Mouse (Mus musculus): ENCODE measurements at regions not wholly inside any gene's neighbourhood (a gene's known extent, or its start where the extent isn't known, plus 50 kb on each side); places are given as distances from the start of the nearest gene placed in this dataset.

DNA sequence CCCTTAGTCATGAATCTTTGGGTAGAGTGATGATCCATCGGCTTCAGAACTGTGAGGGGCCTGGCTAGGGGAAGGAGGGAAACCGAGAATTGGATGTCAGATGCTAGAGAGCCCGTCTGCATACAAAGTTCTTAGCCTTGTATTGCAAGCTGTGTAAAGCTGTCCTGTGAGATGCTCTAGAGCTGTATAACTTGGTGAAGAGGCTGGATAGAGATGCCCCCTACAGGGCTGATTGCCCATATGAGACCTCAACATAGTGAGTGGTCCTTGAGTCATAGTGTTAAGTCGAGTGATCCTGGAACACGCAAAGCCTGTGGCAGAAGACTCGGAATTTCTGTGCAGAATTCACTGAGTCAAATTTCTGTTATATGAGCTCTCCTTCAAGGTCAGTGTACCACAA lies 334.8 kb downstream of the Mycn start:
- H3K9ac ChIP-seq (replicated peaks; ENCODE audit: low read depth, low read length) = no peak overlapping the region
- no peak overlapping the region for H3K27ac ChIP-seq (ENCODE audit: low read length)
- no peak overlapping the region for H3K4me2 ChIP-seq (replicated peaks; ENCODE audit: low read depth, low read length)
- ATAC-seq (ENCODE audit: insufficient number of reproducible peaks, insufficient read depth, low FRiP score, low read depth) = no peak
- no peak overlapping the region for H3K4me3 ChIP-seq (ENCODE audit: low read depth, low read length)
- no peaks in the 10 kb centered on the region for H3K36me3 ChIP-seq (ENCODE audit: control insufficient read depth, insufficient read depth, low read length)
- H3K9me3 ChIP-seq (ENCODE audit: control insufficient read depth, low read depth, low read length) = no peaks in the 10 kb centered on the region
- H3K27me3 ChIP-seq (ENCODE audit: control insufficient read depth, insufficient read depth, low read length) = no peaks in the 10 kb centered on the region
- no peaks in the 10 kb centered on the region for H3K4me1 ChIP-seq (ENCODE audit: control insufficient read depth, insufficient read depth, low read length)
- 88% methylated on average over 6 of the region's 6 CpGs for WGBS

- no peak overlapping the region for H3K9ac ChIP-seq (replicated peaks; ENCODE audit: low read depth, low read length)
- H3K9me3 ChIP-seq (ENCODE audit: control insufficient read depth, low read depth, low read length) = no peaks in the 10 kb centered on the region
- H3K27ac ChIP-seq (ENCODE audit: low read length) = no peak overlapping the region
- 95% methylated on average over 3 of the region's 3 CpGs for WGBS
- H3K27me3 ChIP-seq (ENCODE audit: control insufficient read depth, insufficient read depth, low read length) = no peaks in the 10 kb centered on the region
- H3K4me2 ChIP-seq (replicated peaks; ENCODE audit: low read depth, low read length) = no peak overlapping the region
- no peak for ATAC-seq (ENCODE audit: insufficient number of reproducible peaks, insufficient read depth, low FRiP score, low read depth)
- H3K36me3 ChIP-seq (ENCODE audit: control insufficient read depth, insufficient read depth, low read length) = no peaks in the 10 kb centered on the region
- no peaks in the 10 kb centered on the region for H3K4me1 ChIP-seq (ENCODE audit: control insufficient read depth, insufficient read depth, low read length)
- no peak overlapping the region for H3K4me3 ChIP-seq (ENCODE audit: low read depth, low read length)
Measured at GRCm38 (mm10) chr12:12605495-12605894, 336.2 kb downstream of the Mycn start.

- Histone ChIP-seq H3K9me3 (ENCODE audit: control insufficient read depth, low read depth, low read length) (no peaks in the 10 kb centered on the region), H3K4me3 (ENCODE audit: low read depth, low read length) (no peak overlapping the region), H3K36me3 (ENCODE audit: control insufficient read depth, insufficient read depth, low read length) (no peaks in the 10 kb centered on the region), H3K4me1 (ENCODE audit: control insufficient read depth, insufficient read depth, low read length) (no peaks in the 10 kb centered on the region), H3K9ac (replicated peaks; ENCODE audit: low read depth, low read length) (no peak overlapping the region), H3K4me2 (replicated peaks; ENCODE audit: low read depth, low read length) (no peak overlapping the region), H3K27ac (ENCODE audit: low read length) (no peak overlapping the region), H3K27me3 (ENCODE audit: control insufficient read depth, insufficient read depth, low read length) (no peaks in the 10 kb centered on the region)
- ATAC-seq (ENCODE audit: insufficient number of reproducible peaks, insufficient read depth, low FRiP score, low read depth) = peak; percentile 37; the same call in 1 of the 2 replicates
- 22% methylated on average over 2 of the region's 2 CpGs for WGBS
Measured at GRCm38 (mm10) chr12:12601362-12601761, 339.4 kb downstream of the Fam49a start.

- Histone ChIP-seq H3K9me3 (ENCODE audit: control insufficient read depth, low read depth, low read length) (no peaks in the 10 kb centered on the region), H3K27me3 (ENCODE audit: control insufficient read depth, insufficient read depth, low read length) (no peaks in the 10 kb centered on the region), H3K4me2 (replicated peaks; ENCODE audit: low read depth, low read length) (no peak overlapping the region), H3K36me3 (ENCODE audit: control insufficient read depth, insufficient read depth, low read length) (no peaks in the 10 kb centered on the region), H3K27ac (ENCODE audit: low read length) (no peak overlapping the region), H3K9ac (replicated peaks; ENCODE audit: low read depth, low read length) (no peak overlapping the region), H3K4me1 (ENCODE audit: control insufficient read depth, insufficient read depth, low read length) (no peaks in the 10 kb centered on the region), H3K4me3 (ENCODE audit: low read depth, low read length) (no peak overlapping the region)
- ATAC-seq (ENCODE audit: insufficient number of reproducible peaks, insufficient read depth, low FRiP score, low read depth) = no peak
- WGBS = 92% methylated on average over 3 of the region's 3 CpGs
Measured at GRCm38 (mm10) chr12:12595399-12595798, 333.5 kb downstream of the Fam49a start.

GRCm38 (mm10) chr12:12594567-12594966 lies 332.6 kb downstream of the Fam49a start:
- no peak for ATAC-seq (ENCODE audit: insufficient number of reproducible peaks, insufficient read depth, low FRiP score, low read depth)
- Histone ChIP-seq H3K4me2 (replicated peaks; ENCODE audit: low read depth, low read length) (no peak overlapping the region), H3K27me3 (ENCODE audit: control insufficient read depth, insufficient read depth, low read length) (no peaks in the 10 kb centered on the region), H3K9me3 (ENCODE audit: control insufficient read depth, low read depth, low read length) (no peaks in the 10 kb centered on the region), H3K4me3 (ENCODE audit: low read depth, low read length) (no peak overlapping the region), H3K9ac (replicated peaks; ENCODE audit: low read depth, low read length) (no peak overlapping the region), H3K4me1 (ENCODE audit: control insufficient read depth, insufficient read depth, low read length) (no peaks in the 10 kb centered on the region), H3K27ac (ENCODE audit: low read length) (no peak overlapping the region), H3K36me3 (ENCODE audit: control insufficient read depth, insufficient read depth, low read length) (no peaks in the 10 kb centered on the region)
- WGBS = 87% methylated on average over 3 of the region's 3 CpGs

DNA sequence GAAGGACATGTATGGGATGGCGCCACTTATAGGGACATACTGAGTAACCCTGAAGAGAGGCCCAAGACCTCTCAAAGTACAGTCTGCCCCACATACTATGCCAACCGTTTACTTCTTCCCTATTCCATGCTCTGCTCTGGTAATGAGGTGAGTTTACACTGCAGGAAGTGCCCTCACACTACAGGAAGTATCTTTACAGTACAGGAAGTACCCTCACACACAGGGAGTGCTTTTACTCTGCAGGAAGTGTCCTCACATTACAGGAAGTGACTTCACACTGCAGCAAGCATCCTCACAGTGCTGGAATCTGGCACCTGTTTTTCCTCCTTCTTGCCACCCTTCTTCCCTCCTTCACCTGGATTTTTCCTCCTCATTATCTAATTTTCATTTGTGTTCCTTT lies 331.4 kb downstream of the Fam49a start:
- H3K27ac ChIP-seq (ENCODE audit: low read length) = no peak overlapping the region
- 85% methylated on average over 2 of the region's 2 CpGs for WGBS
- H3K4me2 ChIP-seq (replicated peaks; ENCODE audit: low read depth, low read length) = no peak overlapping the region
- no peak for ATAC-seq (ENCODE audit: insufficient number of reproducible peaks, insufficient read depth, low FRiP score, low read depth)
- no peaks in the 10 kb centered on the region for H3K9me3 ChIP-seq (ENCODE audit: control insufficient read depth, low read depth, low read length)
- no peaks in the 10 kb centered on the region for H3K36me3 ChIP-seq (ENCODE audit: control insufficient read depth, insufficient read depth, low read length)
- H3K9ac ChIP-seq (replicated peaks; ENCODE audit: low read depth, low read length) = no peak overlapping the region
- no peak overlapping the region for H3K4me3 ChIP-seq (ENCODE audit: low read depth, low read length)
- no peaks in the 10 kb centered on the region for H3K4me1 ChIP-seq (ENCODE audit: control insufficient read depth, insufficient read depth, low read length)
- no peaks in the 10 kb centered on the region for H3K27me3 ChIP-seq (ENCODE audit: control insufficient read depth, insufficient read depth, low read length)

GRCm38 (mm10) chr12:12590753-12591291 lies 328.9 kb downstream of the Fam49a start:
- no peak overlapping the region for H3K4me3 ChIP-seq (ENCODE audit: low read depth, low read length)
- no peaks in the 10 kb centered on the region for H3K36me3 ChIP-seq (ENCODE audit: control insufficient read depth, insufficient read depth, low read length)
- WGBS = 69% methylated on average over 8 of the region's 8 CpGs
- no peak overlapping the region for H3K9ac ChIP-seq (replicated peaks; ENCODE audit: low read depth, low read length)
- no peak for ATAC-seq (ENCODE audit: insufficient number of reproducible peaks, insufficient read depth, low FRiP score, low read depth)
- no peak overlapping the region for H3K4me2 ChIP-seq (replicated peaks; ENCODE audit: low read depth, low read length)
- H3K27me3 ChIP-seq (ENCODE audit: control insufficient read depth, insufficient read depth, low read length) = no peaks in the 10 kb centered on the region
- no peak overlapping the region for H3K27ac ChIP-seq (ENCODE audit: low read length)
- no peaks in the 10 kb centered on the region for H3K9me3 ChIP-seq (ENCODE audit: control insufficient read depth, low read depth, low read length)
- H3K4me1 ChIP-seq (ENCODE audit: control insufficient read depth, insufficient read depth, low read length) = no peaks in the 10 kb centered on the region

GRCm38 (mm10) chr12:12588771-12589370 lies 326.9 kb downstream of the Fam49a start:
- no peaks in the 10 kb centered on the region for H3K9me3 ChIP-seq (ENCODE audit: control insufficient read depth, low read depth, low read length)
- H3K27me3 ChIP-seq (ENCODE audit: control insufficient read depth, insufficient read depth, low read length) = no peaks in the 10 kb centered on the region
- WGBS = 80% methylated on average over 5 of the region's 5 CpGs
- H3K4me1 ChIP-seq (ENCODE audit: control insufficient read depth, insufficient read depth, low read length) = no peaks in the 10 kb centered on the region
- H3K36me3 ChIP-seq (ENCODE audit: control insufficient read depth, insufficient read depth, low read length) = no peaks in the 10 kb centered on the region
- H3K4me2 ChIP-seq (replicated peaks; ENCODE audit: low read depth, low read length) = no peak overlapping the region
- no peak overlapping the region for H3K9ac ChIP-seq (replicated peaks; ENCODE audit: low read depth, low read length)
- no peak overlapping the region for H3K27ac ChIP-seq (ENCODE audit: low read length)
- H3K4me3 ChIP-seq (ENCODE audit: low read depth, low read length) = no peak overlapping the region
- no peak for ATAC-seq (ENCODE audit: insufficient number of reproducible peaks, insufficient read depth, low FRiP score, low read depth)

- ATAC-seq (ENCODE audit: insufficient number of reproducible peaks, insufficient read depth, low FRiP score, low read depth) = no peak
- Histone ChIP-seq H3K4me1 (ENCODE audit: control insufficient read depth, insufficient read depth, low read length) (peaks cover 6% of the 10 kb centered on the region; the same call in 1 of the 2 replicates), H3K9me3 (ENCODE audit: control insufficient read depth, low read depth, low read length) (no peaks in the 10 kb centered on the region), H3K9ac (replicated peaks; ENCODE audit: low read depth, low read length) (no peak overlapping the region), H3K4me2 (replicated peaks; ENCODE audit: low read depth, low read length) (no peak overlapping the region), H3K27me3 (ENCODE audit: control insufficient read depth, insufficient read depth, low read length) (no peaks in the 10 kb centered on the region), H3K27ac (ENCODE audit: low read length) (no peak overlapping the region), H3K4me3 (ENCODE audit: low read depth, low read length) (no peak overlapping the region), H3K36me3 (ENCODE audit: control insufficient read depth, insufficient read depth, low read length) (no peaks in the 10 kb centered on the region)
- WGBS = 79% methylated on average over 6 of the region's 6 CpGs
Measured at GRCm38 (mm10) chr12:12586436-12586835, 324.5 kb downstream of the Fam49a start.

Data from stomach, embryonic 14.5 days (tissue).